Mouse (Mus musculus) left cerebral cortex, adult 6 months (tissue): ENCODE data around the gene Hist2h3b. TPM values are rescaled to one million over a fixed set of nuclear protein-coding genes. Genes with fewer than 3 reads are reported as not detected.

ENCODE experiments used
- long read RNA-seq, 2 experiments: library from polyadenylated mRNA; unstranded; transcript quantifications; one replicate each; pipeline ENCODE4 v2.0.0; 2019 to 2020
- polyA plus RNA-seq: library from polyadenylated mRNA; unstranded; fragments of <200 nt; fragmentation: Nextera tagmentation; gene quantifications from 2 replicates; pipeline ENCODE4 v1.2.3, GENCODE M21; 2021

Hist2h3b gene
- 3.8 and 8.0 TPM in 2 replicates for polyA plus RNA-seq
- long read RNA-seq, experiment 1: 0 reads
- long read RNA-seq, experiment 2, partial matches to known transcripts: 0 of 1 reads
- long read RNA-seq, experiment 2, other reads (novel, unspliced or antisense): 0 of 1 reads

GRCm38 (mm10) chr3:96268051-96268775 lies at the start of gene Hist2h3b:
Gene Hist2h3b, plus strand, starts transcription at chr3:96268654.

GRCm38 (mm10) chr3:96219661-96220130 lies 48.8 kb upstream of the Hist2h3b start, which contains the start of the genes Bola1 and Hist2h2ab:
Gene Bola1, minus strand, starts transcription at chr3:96219709.
Gene Hist2h2ab, plus strand, starts transcription at chr3:96219865.

GRCm38 (mm10) chr3:96220765-96221639 lies 47.5 kb upstream of the Hist2h3b start, which contains the start of the genes Hist2h2ac and Hist2h2be:
Gene Hist2h2ac, minus strand, starts transcription at chr3:96220880.
Gene Hist2h2be, plus strand, starts transcription at chr3:96221119.

GRCm38 (mm10) chr3:96238954-96239793 lies 29.3 kb upstream of the Hist2h3b start, which contains the start of gene Hist2h3c2:
Gene Hist2h3c2, minus strand, starts transcription at chr3:96239127.

GRCm38 (mm10) chr3:96239949-96240798 lies 28.3 kb upstream of the Hist2h3b start, which contains the start of gene Hist2h2aa2:
Gene Hist2h2aa2, minus strand, starts transcription at chr3:96240276.

GRCm38 (mm10) chr3:96245003-96245886 lies 23.2 kb upstream of the Hist2h3b start, which contains the start of gene Hist2h2aa1:
Gene Hist2h2aa1, plus strand, starts transcription at chr3:96245497.

GRCm38 (mm10) chr3:96246427-96246856 lies 22.0 kb upstream of the Hist2h3b start, which contains the start of gene Hist2h3c1:
Gene Hist2h3c1, plus strand, starts transcription at chr3:96246685.

GRCm38 (mm10) chr3:96262979-96263550 lies 5.4 kb upstream of the Hist2h3b start, which contains the start of gene Hist2h4:
Gene Hist2h4, minus strand, starts transcription at chr3:96263311.

GRCm38 (mm10) chr3:96269511-96270474 lies 1.3 kb downstream of the Hist2h3b start, which contains the start of gene Hist2h2bb:
Gene Hist2h2bb, plus strand, starts transcription at chr3:96269752.

GRCm38 (mm10) chr3:96293787-96294186 lies 25.3 kb downstream of the Hist2h3b start, which contains the start of gene Fcgr1:
Gene Fcgr1, minus strand, starts transcription at chr3:96293969.

Other genes with a start within 250 kb of the Hist2h3b start
- gene Vps45, start 210.2 kb upstream of the Hist2h3b start, polyA plus RNA-seq: 26.6 and 36.6 TPM in 2 replicates
- 6.3 and 9.2 TPM in 2 replicates for gene Otud7b, start 164.1 kb upstream of the Hist2h3b start, polyA plus RNA-seq
- 2.8 and 3.6 TPM in 2 replicates for gene Mtmr11, start 106.7 kb upstream of the Hist2h3b start, polyA plus RNA-seq
- 17.7 and 42.8 TPM in 2 replicates for gene Sf3b4, start 96.3 kb upstream of the Hist2h3b start, polyA plus RNA-seq
- 68.9 and 69.5 TPM in 2 replicates for gene Sv2a, start 87.5 kb upstream of the Hist2h3b start, polyA plus RNA-seq
- 65.5 and 81.7 TPM in 2 replicates for gene Bola1, start 48.9 kb upstream of the Hist2h3b start, polyA plus RNA-seq
- gene Hist2h2ab, start 48.8 kb upstream of the Hist2h3b start, polyA plus RNA-seq: 0.48 TPM in 1 of 2 replicates, not detected in the other
- gene Hist2h2ac, start 47.8 kb upstream of the Hist2h3b start, polyA plus RNA-seq: 1.9 and 7.2 TPM in 2 replicates
- gene Hist2h2be, start 47.5 kb upstream of the Hist2h3b start, polyA plus RNA-seq: 3.9 and 7.0 TPM in 2 replicates
- 1.3 and 4.7 TPM in 2 replicates for gene Hist2h3c2, start 29.5 kb upstream of the Hist2h3b start, polyA plus RNA-seq
- gene Hist2h2aa2, start 28.4 kb upstream of the Hist2h3b start, polyA plus RNA-seq: 72.8 and 123 TPM in 2 replicates
- 110 and 145 TPM in 2 replicates for gene Hist2h2aa1, start 23.2 kb upstream of the Hist2h3b start, polyA plus RNA-seq
- gene Hist2h3c1, start 22.0 kb upstream of the Hist2h3b start, polyA plus RNA-seq: 0.31 and 0.82 TPM in 2 replicates
- gene Hist2h4, start 5.3 kb upstream of the Hist2h3b start, polyA plus RNA-seq: 0.64 and 1.9 TPM in 2 replicates
- gene Hist2h2bb, start 1.1 kb downstream of the Hist2h3b start, polyA plus RNA-seq: not detected in 2 replicates
- 2.0 and 4.6 TPM in 2 replicates for gene Fcgr1, start 25.3 kb downstream of the Hist2h3b start, polyA plus RNA-seq
- not detected in 2 replicates for gene BC107364, start 183.7 kb downstream of the Hist2h3b start, polyA plus RNA-seq